Mouse (Mus musculus) NIH3T3 (cell line): ENCODE data around the gene Pfdn5.
A peak's percentile ranks its signal among the peaks of the same experiment; 100 is the strongest.

Source experiments
- DNase-seq: peaks from one replicate; pipeline ENCODE4 v3.0.0-alpha.2; 2012; ENCODE audit warnings: low read depth

Pfdn5 gene

GRCm38 (mm10) chr15:102335254-102335653, 9.3 kb downstream of the Pfdn5 start:
- peak; percentile 27 for DNase-seq

- peak; percentile 58 for DNase-seq
Observed at GRCm38 (mm10) chr15:102335925-102336324, 10.0 kb downstream of the Pfdn5 start.

- DNase-seq = no peak
Observed at GRCm38 (mm10) chr15:102336946-102337345, 11.0 kb downstream of the Pfdn5 start.

GRCm38 (mm10) chr15:102339612-102340011, 13.7 kb downstream of the Pfdn5 start:
- no peak for DNase-seq

DNA sequence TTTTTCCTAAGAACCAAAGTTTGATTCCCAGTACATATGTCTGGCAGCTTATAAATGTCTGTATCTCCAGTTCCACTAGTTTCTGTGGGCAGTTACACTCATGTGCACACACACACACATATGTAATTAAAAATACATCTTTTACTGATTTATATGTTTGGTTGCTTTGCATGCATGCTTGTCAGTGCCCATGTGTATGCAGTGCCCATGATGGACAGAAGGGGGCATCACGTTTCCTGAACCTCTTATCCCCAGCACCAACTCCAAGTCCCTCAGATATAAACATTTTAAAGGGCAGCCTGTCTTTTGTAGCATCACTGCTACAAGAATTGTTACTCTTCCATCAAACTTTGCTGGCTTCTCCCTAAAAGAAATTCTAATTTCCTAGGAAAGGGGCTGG, 15.7 kb downstream of the Pfdn5 start:
- DNase-seq = peak; percentile 85

DNA sequence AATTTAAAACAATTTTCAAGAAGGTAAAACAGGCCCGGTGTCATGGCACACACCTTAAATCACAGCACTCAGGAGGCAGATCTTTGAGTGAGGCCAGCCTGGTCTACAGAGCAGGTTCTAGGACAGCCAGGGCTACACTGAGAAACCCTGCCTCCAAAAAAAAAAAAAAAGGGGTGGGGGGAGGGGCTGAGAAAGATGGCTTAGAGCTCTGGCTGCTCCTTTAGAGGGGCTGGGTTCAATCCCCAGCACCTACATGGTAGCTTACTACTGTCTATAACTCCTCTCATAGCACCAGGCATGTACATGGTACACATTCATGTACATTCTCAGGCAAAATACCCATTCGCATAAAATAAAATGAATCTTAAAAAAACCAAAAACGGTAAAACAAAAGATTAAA, 18.6 kb downstream of the Pfdn5 start:
- no peak for DNase-seq

GRCm38 (mm10) chr15:102346444-102346843, 20.5 kb downstream of the Pfdn5 start:
- peak; percentile 69 for DNase-seq

- DNase-seq = peak; percentile 98
Observed at GRCm38 (mm10) chr15:102350138-102350941, 24.4 kb downstream of the Pfdn5 start, which contains the start of gene Aaas. Aaas (minus strand) TSS chr15:102350771.

GRCm38 (mm10) chr15:102350942-102351291, 25.0 kb downstream of the Pfdn5 start:
- DNase-seq = no peak

DNA sequence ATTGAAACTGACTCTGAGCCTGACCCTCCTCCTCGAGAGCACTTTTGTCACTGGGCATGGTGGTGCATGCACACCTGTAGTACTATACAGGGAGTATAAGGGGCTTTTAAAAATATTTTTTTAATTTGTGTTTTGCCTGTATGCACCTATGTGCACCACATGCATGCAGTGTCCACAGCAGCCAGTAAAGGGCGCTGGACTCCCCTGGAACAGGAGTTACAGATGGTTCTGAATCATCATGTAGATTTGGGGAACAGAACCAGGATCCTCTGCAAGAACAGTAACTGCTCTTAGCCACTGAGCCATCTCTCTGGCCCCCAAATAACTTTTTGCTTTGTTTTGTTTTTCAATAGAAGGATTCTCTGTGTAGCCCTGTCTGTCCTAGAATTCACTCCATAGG, 26.3 kb downstream of the Pfdn5 start:
- DNase-seq = peak; percentile 48

GRCm38 (mm10) chr15:102353986-102354385, 28.1 kb downstream of the Pfdn5 start:
- peak; percentile 35 for DNase-seq

GRCm38 (mm10) chr15:102355134-102355870, 29.4 kb downstream of the Pfdn5 start:
- no peak for DNase-seq

DNA sequence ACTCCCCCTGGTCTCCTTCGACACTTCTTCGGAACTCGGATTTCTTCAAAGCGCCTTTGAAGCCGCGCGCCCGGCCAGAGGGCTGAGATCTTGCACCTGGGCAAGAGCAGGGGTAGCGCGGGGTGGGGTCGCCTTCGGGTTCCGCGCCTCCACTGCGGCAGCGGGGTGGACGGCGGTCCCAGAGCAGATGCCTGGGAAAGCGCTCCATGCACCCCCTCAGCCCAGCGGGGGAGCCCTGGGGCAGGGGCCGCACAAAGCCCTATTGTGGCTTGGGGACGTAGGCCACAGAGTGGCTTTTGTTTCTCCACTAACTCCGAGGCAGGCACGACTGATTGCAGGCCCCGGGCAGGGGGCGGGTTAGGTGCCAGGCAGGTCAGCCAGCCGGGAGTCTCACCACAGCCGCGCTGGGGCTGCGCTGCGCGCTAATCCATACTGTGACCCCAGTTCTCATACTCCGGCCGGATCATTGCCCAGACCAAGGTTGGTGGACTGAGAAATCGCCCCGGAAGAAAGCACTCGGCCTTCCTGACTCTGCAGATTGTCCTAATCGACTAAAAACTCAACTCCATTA, 30.0 kb downstream of the Pfdn5 start:
- no peak for DNase-seq

- DNase-seq = no peak
Observed at GRCm38 (mm10) chr15:102356501-102357325, 30.8 kb downstream of the Pfdn5 start.

DNA sequence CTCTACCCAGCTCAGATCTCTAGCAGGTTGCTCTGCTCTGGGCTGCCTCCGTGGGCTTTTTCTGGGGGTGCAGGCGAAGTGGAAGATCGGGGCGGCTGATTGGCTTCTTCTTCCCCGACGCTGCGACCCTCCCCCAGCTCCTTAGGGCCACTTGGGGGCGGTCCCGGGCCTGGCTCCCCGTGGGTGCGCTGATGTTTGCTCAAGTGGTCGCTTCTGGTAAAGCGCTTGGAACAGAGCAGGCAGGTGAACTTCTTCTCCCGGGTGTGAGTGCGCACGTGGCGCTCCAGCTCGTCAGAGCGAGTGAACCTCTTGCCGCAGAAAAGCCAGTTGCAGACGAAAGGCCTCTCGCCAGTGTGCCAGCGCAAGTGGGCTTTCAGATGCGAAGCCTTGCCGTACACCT, 32.2 kb downstream of the Pfdn5 start:
- no peak for DNase-seq

DNA sequence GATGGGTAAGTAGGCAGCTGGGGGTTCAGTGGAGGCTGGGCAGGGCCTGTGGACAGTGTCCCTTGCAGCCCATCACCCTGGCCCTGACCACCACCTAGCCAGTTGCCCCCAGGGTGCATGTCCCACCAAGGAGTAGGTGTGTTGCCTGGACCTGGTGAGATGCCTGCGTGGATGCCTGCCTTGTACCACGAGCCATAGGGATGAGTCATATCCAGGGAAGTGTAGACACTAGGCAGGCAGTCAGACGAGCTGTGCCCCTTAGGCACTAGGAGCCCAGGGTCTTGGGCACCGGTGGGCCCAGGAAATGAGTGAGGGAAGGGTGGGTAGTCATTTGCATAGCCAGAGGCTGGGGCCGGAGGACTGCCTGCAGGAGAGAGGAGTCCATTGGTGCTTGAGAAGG, 32.9 kb downstream of the Pfdn5 start:
- no peak for DNase-seq

- DNase-seq = no peak
Observed at GRCm38 (mm10) chr15:102362648-102363047, 36.7 kb downstream of the Pfdn5 start.

DNA sequence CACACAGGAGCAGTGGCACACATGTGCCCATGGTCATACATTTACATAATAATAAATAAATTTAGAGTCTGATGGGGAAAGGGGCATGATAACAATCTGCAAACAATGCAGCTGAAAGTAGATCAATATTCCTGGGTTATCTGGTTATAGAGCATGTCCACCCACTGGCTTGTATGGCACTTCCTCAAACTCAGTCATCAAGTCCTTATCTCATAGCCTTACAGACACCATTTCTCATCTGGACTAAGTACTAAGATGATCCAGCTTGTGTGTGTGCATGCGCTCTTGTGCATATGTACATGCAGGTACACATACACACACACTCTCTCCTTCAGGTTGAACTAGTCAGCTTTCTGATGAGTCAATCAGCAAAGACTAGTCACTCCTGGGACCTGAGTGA, 38.8 kb downstream of the Pfdn5 start:
- no peak for DNase-seq

DNA sequence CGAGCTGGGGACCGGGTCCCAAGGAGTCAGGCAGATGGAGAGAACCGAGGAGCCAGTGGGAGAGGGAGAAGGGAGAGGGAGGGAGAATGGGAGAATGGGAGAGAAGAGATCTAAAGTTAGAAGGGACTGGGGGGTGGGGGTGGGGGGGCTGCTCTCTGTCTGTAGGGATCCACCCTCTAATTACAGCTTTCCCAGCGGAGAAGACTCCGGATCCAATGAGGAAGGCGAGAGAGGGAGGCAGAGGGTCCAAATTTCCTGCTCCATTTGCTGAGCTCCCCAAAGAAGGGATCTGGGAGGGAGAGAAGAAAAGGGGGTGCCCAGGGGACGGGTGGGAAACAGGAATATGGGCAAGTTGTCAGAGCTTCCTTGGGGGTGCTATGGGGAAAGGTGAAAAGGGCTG, 40.3 kb downstream of the Pfdn5 start:
- DNase-seq = no peak

DNA sequence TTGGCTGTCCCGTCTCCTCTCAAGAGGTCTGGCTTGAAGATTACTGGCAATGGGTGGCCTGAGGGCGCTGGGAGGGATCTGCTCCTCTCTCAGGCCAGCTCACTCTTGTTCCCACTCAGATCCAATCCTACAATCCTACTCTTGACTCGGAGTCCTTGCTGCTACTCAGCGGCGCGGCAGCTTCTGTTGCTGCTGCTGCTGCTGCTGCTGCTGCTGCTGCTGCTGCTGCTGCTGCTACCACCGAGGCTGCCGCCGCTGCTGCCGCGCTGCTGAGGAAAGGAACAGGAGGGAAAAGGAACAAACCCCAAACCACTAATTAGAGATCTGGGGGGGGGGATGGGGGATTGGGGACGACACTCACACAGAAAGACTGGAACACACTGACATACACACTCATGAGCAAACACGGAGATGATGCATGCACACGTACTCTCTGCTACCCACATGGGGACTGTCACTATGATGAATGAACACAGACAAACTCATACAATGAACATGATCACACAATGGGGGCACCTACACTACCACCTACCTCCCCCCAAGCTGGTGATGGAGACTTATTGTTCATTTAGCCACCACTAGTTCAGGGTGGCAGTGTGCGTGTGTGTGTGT, 40.9 kb downstream of the Pfdn5 start, which contains the start of gene Sp7:
Gene Sp7 (minus strand): TSS at position 450 of the 612 bp plus-strand sequence.
- no peak for DNase-seq

DNA sequence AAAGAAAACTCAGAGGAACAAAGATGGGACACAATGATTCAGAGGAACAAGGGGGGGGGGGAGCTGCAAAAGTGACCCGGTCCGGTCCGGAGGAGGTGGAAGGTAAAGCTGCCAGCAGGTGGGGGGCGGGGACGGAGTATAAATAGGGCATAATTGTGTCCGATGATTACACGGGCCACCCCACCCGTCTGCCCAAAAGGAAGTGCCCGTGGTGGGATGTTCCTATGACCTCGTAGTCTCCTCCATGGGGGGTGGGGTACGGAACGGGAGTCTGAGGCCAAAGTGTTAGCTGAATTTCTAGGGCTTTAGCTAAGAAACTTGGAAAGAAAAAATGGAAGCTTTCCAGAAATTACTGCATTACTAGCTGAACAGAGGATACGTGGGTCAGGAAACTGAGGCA, 44.1 kb downstream of the Pfdn5 start:
- no peak for DNase-seq

- no peak for DNase-seq
Observed at GRCm38 (mm10) chr15:102370727-102371126, 44.8 kb downstream of the Pfdn5 start.
